Mouse (Mus musculus) limb, embryonic 11.5 days (tissue): ENCODE measurements around the gene Prpf40b. TPM values are rescaled to one million over a fixed set of nuclear protein-coding genes. Genes with fewer than 3 reads are reported as not detected.

Experiments
- ATAC-seq: fragments of 200-750 bp; cut with Nextera tagmentation; 2 replicates; pipeline ENCODE4 v1.8.0; 2017; ENCODE audit warnings: low read depth; ENCODE audit not compliant: insufficient number of reproducible peaks, low FRiP score, low TSS enrichment
- DNase-seq: peaks from one replicate; pipeline ENCODE4 v3.0.0-alpha.2; 2015; ENCODE audit warnings: low spot score
- H3K27ac ChIP-seq: fragments of 300-500 bp; sonication (generic); replicated peaks from 2 replicates; pipeline ENCODE4 v1.5.1; 2014; ENCODE audit warnings: low read depth, mild to moderate bottlenecking, low read length
- H3K27me3 ChIP-seq: fragments of 300-500 bp; sonication (generic); 2 replicates; pipeline ENCODE4 v1.6.1; 2014; ENCODE audit warnings: mild to moderate bottlenecking, low read length, mixed read lengths; ENCODE audit not compliant: control insufficient read depth, insufficient read depth
- H3K36me3 ChIP-seq: fragments of 300-500 bp; sonication (generic); 2 replicates; pipeline ENCODE4 v1.6.1; 2014; ENCODE audit warnings: mild to moderate bottlenecking, low read length, moderate library complexity, mixed read lengths; ENCODE audit not compliant: control insufficient read depth, insufficient read depth
- H3K4me1 ChIP-seq: fragments of 300-500 bp; sonication (generic); 2 replicates; pipeline ENCODE4 v1.6.1; 2014; ENCODE audit warnings: low read length, mixed read lengths; ENCODE audit not compliant: control insufficient read depth, insufficient read depth
- H3K4me2 ChIP-seq: fragments of 300-500 bp; sonication (generic); 2 replicates; pipeline ENCODE4 v1.6.1; 2014; ENCODE audit warnings: low read depth, mild to moderate bottlenecking, moderate library complexity; ENCODE audit not compliant: severe bottlenecking
- H3K4me3 ChIP-seq: fragments of 300-500 bp; sonication (generic); 2 replicates; pipeline ENCODE4 v1.5.1; 2014; ENCODE audit warnings: low read depth, low read length
- H3K9ac ChIP-seq: fragments of 300-500 bp; sonication (generic); 2 replicates; pipeline ENCODE4 v1.6.1; 2014; ENCODE audit warnings: mild to moderate bottlenecking, low read length
- H3K9me3 ChIP-seq: fragments of 300-500 bp; sonication (generic); 2 replicates; pipeline ENCODE4 v1.6.1; 2016; ENCODE audit warnings: low read length; ENCODE audit not compliant: control insufficient read depth
- WGBS: fragments of 180-500 bp; shearing (Covaris S2); extraction: QIAGEN DNeasy Blood & Tissue Kit; methylation state at CpG from one replicate; pipeline ENCODE4 v1.1.7; 2014; 5-methylcytosine and 5-hydroxymethylcytosine counted together
- polyA plus RNA-seq: library from polyadenylated mRNA; unstranded; fragments of >200 nt; fragmentation: Nextera tagmentation; extraction: Ambion mirVana; gene quantifications from 2 replicates; pipeline ENCODE4 v1.2.1, GENCODE M21; 2014

Prpf40b gene
- polyA plus RNA-seq, 1 experiment from 2014 or later = 51.9 TPM

GRCm38 (mm10) chr15:99318861-99319410, 24.0 kb downstream of the Prpf40b start:
- 85% methylated on average over 14 of the region's 14 CpGs for WGBS
- peak overlapping the region; percentile 47; the same call in 1 of the 2 replicates for H3K27ac ChIP-seq
- no peak overlapping the region for H3K4me2 ChIP-seq
- DNase-seq = no peak
- no peak overlapping the region for H3K9ac ChIP-seq
- no peak for ATAC-seq
- no peaks in the 10 kb centered on the region for H3K4me1 ChIP-seq
- H3K27me3 ChIP-seq = no peaks in the 10 kb centered on the region
- peaks cover 41% of the 10 kb centered on the region for H3K36me3 ChIP-seq
- H3K9me3 ChIP-seq = no peaks in the 10 kb centered on the region
- no peak overlapping the region for H3K4me3 ChIP-seq

GRCm38 (mm10) chr15:99319411-99319871, 24.6 kb downstream of the Prpf40b start:
- Histone ChIP-seq H3K27ac (peak overlapping the region; percentile 47; the same call in 1 of the 2 replicates), H3K4me1 (no peaks in the 10 kb centered on the region), H3K9ac (no peak overlapping the region), H3K4me2 (no peak overlapping the region), H3K36me3 (peaks cover 44% of the 10 kb centered on the region), H3K9me3 (no peaks in the 10 kb centered on the region), H3K4me3 (no peak overlapping the region), H3K27me3 (no peaks in the 10 kb centered on the region)
- no peak for DNase-seq
- WGBS = 75% methylated on average over 3 of the region's 3 CpGs
- ATAC-seq = no peak

GRCm38 (mm10) chr15:99320168-99320674, 25.3 kb downstream of the Prpf40b start:
- WGBS = 87% methylated on average over 10 of the region's 10 CpGs
- Histone ChIP-seq H3K4me2 (no peak overlapping the region), H3K9ac (no peak overlapping the region), H3K4me3 (no peak overlapping the region), H3K36me3 (peaks cover 44% of the 10 kb centered on the region), H3K4me1 (no peaks in the 10 kb centered on the region), H3K27me3 (no peaks in the 10 kb centered on the region), H3K27ac (no peak overlapping the region), H3K9me3 (no peaks in the 10 kb centered on the region)
- no peak for DNase-seq
- ATAC-seq = no peak

DNA sequence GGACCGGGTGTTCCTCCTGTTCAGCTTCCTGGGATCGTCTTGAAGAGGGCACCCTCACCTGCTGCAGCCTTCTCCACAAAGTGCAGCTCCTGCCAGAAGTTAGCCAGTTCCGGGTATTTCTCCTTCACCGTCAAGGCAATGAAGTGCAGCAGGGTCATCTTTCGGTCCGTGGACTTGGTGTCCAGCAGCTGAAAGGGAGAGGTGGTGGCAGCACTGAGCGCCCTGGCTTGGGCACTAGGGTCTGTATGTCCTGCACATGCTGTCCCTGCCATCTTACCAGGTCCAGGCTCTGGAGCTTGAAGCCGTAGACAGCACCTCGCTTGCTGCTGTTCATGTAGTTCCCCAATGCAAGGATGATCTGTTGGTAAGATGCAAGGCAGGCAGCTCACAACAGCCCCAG, 26.1 kb downstream of the Prpf40b start:
- no peak for DNase-seq
- 90% methylated on average over 9 of the region's 9 CpGs for WGBS
- ATAC-seq = no peak
- Histone ChIP-seq H3K4me2 (no peak overlapping the region), H3K27me3 (no peaks in the 10 kb centered on the region), H3K9me3 (no peaks in the 10 kb centered on the region), H3K36me3 (peaks cover 42% of the 10 kb centered on the region), H3K4me1 (no peaks in the 10 kb centered on the region), H3K27ac (no peak overlapping the region), H3K9ac (no peak overlapping the region), H3K4me3 (no peak overlapping the region)

DNA sequence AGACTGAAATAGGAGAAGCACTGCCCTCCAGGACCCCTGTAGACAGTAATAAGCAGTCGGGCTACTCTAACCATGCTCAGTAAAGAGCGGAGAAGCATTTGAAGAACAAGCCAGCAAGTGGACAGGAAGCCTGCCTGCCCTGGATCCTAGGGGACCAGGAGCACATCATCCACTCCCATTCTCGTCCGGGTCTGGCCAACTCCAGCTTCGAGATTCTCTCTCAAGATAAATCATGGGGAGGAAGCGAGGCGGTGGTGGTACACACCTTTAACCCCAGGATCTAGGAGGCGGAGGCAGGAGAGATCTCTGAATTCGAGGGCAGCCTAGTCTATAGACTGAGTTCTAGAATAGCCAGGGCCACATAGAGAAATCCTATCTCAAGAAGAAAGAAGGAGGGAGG, 29.3 kb downstream of the Prpf40b start:
- Histone ChIP-seq H3K9ac (no peak overlapping the region), H3K4me2 (no peak overlapping the region), H3K27me3 (no peaks in the 10 kb centered on the region), H3K36me3 (peaks cover 46% of the 10 kb centered on the region), H3K4me3 (no peak overlapping the region), H3K27ac (no peak overlapping the region), H3K9me3 (no peaks in the 10 kb centered on the region), H3K4me1 (no peaks in the 10 kb centered on the region)
- no peak for DNase-seq
- no peak for ATAC-seq
- 85% methylated on average over 9 of the region's 9 CpGs for WGBS

GRCm38 (mm10) chr15:99325598-99325997, 30.7 kb downstream of the Prpf40b start:
- no peaks in the 10 kb centered on the region for H3K9me3 ChIP-seq
- H3K27me3 ChIP-seq = no peaks in the 10 kb centered on the region
- ATAC-seq (no peak), DNase-seq (no peak)
- H3K4me1 ChIP-seq = no peaks in the 10 kb centered on the region; the same call in 1 of the 2 replicates
- no peak overlapping the region for H3K9ac ChIP-seq
- no peak overlapping the region for H3K27ac ChIP-seq
- H3K36me3 ChIP-seq = peaks cover 41% of the 10 kb centered on the region
- 94% methylated on average over 6 of the region's 6 CpGs for WGBS
- H3K4me2 ChIP-seq = no peak overlapping the region
- no peak overlapping the region for H3K4me3 ChIP-seq

DNA sequence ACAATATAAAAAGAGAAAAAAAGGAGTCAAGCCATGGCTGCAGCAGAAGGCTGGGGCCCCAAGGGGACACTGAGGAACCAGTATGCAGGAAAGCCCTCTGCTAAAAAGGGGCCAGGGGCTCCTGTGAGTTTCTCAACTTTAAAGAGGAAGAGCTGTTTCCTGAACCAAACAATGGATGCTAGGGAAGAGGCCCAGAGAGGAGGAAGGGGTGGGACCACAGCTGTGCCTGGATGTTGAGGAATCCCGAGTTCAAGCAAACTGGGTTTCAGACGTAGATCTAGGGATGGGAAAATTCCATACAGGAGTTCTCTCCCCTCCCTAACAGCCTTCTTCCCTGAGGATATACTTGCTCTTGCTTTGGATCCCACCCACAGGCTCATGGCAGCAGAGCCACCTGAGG, 31.5 kb downstream of the Prpf40b start:
- ATAC-seq = no peak
- 73% methylated on average over 2 of the region's 2 CpGs for WGBS
- peaks cover 34% of the 10 kb centered on the region for H3K36me3 ChIP-seq

GRCm38 (mm10) chr15:99326959-99327358, 32.1 kb downstream of the Prpf40b start:
- DNase-seq (peak; percentile 54), ATAC-seq (no peak)
- WGBS = 71% methylated on average over 1 of the region's 1 CpGs
- no peak overlapping the region for H3K27ac ChIP-seq
- H3K27me3 ChIP-seq = no peaks in the 10 kb centered on the region
- no peak overlapping the region for H3K4me2 ChIP-seq
- H3K36me3 ChIP-seq = peaks cover 30% of the 10 kb centered on the region
- H3K9ac ChIP-seq = no peak overlapping the region
- H3K4me1 ChIP-seq = peaks cover 9% of the 10 kb centered on the region
- H3K9me3 ChIP-seq = no peaks in the 10 kb centered on the region
- H3K4me3 ChIP-seq = no peak overlapping the region

More for the DNA sequence above, 31.5 kb downstream of the Prpf40b start:
- H3K4me1 ChIP-seq = peaks cover 4% of the 10 kb centered on the region
- H3K4me3 ChIP-seq = no peak overlapping the region
- no peak overlapping the region for H3K9ac ChIP-seq
- no peak overlapping the region for H3K4me2 ChIP-seq
- H3K27me3 ChIP-seq = no peaks in the 10 kb centered on the region
- H3K27ac ChIP-seq = no peak overlapping the region
- H3K9me3 ChIP-seq = no peaks in the 10 kb centered on the region
- no peak for DNase-seq

DNA sequence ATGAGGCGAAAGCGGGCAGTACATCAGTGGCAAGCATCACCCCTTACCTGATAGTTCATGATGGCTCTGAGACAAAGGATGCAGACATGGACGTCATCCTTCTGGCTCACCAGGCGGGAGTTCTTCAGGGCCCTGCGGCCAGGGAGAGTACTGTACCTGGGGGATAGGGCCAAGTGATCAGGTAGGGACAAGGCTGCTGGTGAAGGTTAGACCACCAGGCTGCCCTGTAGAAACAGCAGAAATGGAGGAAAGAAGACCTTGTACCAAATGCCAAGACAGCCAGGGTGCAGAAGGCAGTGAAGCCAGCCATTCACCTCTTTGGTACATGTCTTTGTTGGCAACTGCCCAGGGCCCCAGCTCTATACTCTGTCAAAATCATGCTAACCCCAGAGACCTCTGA, 33.1 kb downstream of the Prpf40b start:
- Histone ChIP-seq H3K9me3 (no peaks in the 10 kb centered on the region), H3K36me3 (peaks cover 26% of the 10 kb centered on the region), H3K4me3 (no peak overlapping the region), H3K4me2 (no peak overlapping the region), H3K4me1 (peaks cover 20% of the 10 kb centered on the region), H3K9ac (no peak overlapping the region), H3K27me3 (no peaks in the 10 kb centered on the region), H3K27ac (no peak overlapping the region)
- ATAC-seq (no peak), DNase-seq (no peak)
- 96% methylated on average over 5 of the region's 5 CpGs for WGBS
